Mouse (Mus musculus): ENCODE results near the gene Ddx10. TPM values are rescaled to one million over a fixed set of nuclear protein-coding genes. Genes with fewer than 3 reads are reported as not detected.

Gene Ddx10
- polyA plus RNA-seq (2015; fragmentation: Nextera tagmentation; extraction: Ambion mirVana), result 11.9 and 12.7 TPM in 2 replicates

GRCm38 (mm10) chr9:53247953-53248397 lies at the start of gene Ddx10:
TSS of gene Ddx10 (minus strand) at chr9:53248053.

Other genes starting within 250 kb of the Ddx10 start
- gene Exph5, start 53.6 kb upstream of the Ddx10 start, polyA plus RNA-seq (2015; fragmentation: Nextera tagmentation; extraction: Ambion mirVana), result 0.11 and 0.15 TPM in 2 replicates
- gene Kdelc2, start 136.0 kb upstream of the Ddx10 start, polyA plus RNA-seq (2015; fragmentation: Nextera tagmentation; extraction: Ambion mirVana), result 19.1 and 19.9 TPM in 2 replicates
- 0.71 and 0.99 TPM in 2 replicates for gene 4930550C14Rik, start 154.3 kb upstream of the Ddx10 start, polyA plus RNA-seq (2015; fragmentation: Nextera tagmentation; extraction: Ambion mirVana)

All from skeletal muscle tissue, postnatal 0 days (tissue).